Mouse (Mus musculus): Measurements from ENCODE around the gene Slc16a2. TPM values are rescaled to one million over a fixed set of nuclear protein-coding genes. Genes with fewer than 3 reads are reported as not detected.

The Slc16a2 gene
- polyA plus RNA-seq (2015; fragmentation: Illumina TruSeq; extraction: RNeasy Lipid Tissue Mini Kit (QIAGEN cat#74804); ENCODE audit: insufficient read depth, low read depth, low replicate concordance) = 2.6 TPM

DNA sequence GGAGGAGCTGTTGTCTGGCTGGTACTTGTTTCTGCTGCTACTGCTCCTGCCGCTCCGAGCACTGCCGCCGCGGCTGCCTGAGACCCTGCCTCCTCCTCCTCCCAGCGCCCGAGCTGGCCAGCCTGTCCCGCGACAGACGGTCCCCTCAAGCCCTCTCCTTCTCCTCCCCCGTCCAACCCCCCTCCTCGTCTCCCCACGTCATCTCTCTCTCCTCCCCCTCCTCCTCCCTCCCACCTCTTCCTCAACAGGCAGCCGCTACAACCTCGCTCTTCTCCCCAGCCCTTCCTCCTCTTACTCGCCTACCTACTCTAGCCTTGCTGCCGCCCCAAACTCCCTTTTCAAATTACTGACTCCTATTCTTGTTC is at the start of gene Slc16a2:
TSS of gene Slc16a2 (minus strand) at position 152 of the 365 bp plus-strand sequence.

Other genes with a start within 250 kb of the Slc16a2 start
- not detected for gene Zcchc13, start 191.4 kb downstream of the Slc16a2 start, polyA plus RNA-seq (2015; fragmentation: Illumina TruSeq; extraction: RNeasy Lipid Tissue Mini Kit (QIAGEN cat#74804); ENCODE audit: insufficient read depth, low read depth, low replicate concordance)
- gene Rlim, start 159.3 kb upstream of the Slc16a2 start, polyA plus RNA-seq (2015; fragmentation: Illumina TruSeq; extraction: RNeasy Lipid Tissue Mini Kit (QIAGEN cat#74804); ENCODE audit: insufficient read depth, low read depth, low replicate concordance) = 4.6 TPM

All from pancreas, adult 10 weeks (tissue).